Mouse (Mus musculus) urinary bladder, postnatal 14 days (tissue): Measurements from ENCODE around the gene 1700067K01Rik.

ENCODE experiments used
- DNase-seq: peaks from one replicate; pipeline ENCODE4 v3.0.0; 2021; ENCODE audit warnings: low spot score

Gene 1700067K01Rik

DNA sequence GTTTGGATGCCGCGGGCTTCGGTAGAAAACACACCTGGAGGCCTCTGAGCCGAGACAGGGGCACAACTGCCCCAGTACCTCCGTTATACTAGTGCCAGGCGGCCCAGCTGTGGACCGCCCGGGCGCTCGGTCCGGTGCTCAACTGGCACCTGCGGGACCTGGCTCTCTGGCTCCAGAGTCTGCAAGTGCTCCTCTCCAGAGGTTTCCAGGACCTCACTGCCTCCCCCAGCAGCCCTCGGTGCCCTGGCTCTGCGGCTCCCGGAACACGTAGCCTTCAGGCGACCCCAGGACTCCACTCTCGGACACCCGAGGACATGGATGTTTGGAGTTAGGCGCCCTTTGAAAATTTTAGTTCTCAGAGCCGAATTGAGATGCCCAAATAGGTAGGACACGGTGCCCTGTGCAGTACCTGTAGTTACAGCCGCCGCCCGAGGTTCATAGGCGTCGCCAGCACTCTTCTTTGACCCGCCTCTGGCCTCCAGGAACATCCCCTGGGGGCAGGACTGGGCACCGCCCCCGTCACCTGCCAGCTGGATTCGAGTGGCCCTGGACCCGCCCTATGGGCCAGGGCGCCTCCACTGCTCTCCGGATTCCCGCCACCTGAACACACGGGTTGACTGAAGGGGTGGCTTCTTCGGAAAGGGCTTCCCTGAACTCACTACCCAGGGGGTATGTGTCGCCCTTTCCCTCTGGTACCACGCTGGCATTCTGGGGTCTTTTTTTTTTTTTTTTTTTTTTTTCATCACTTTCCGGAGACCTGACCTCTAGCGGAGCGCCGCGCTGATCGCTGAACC, 10.6 kb downstream of the 1700067K01Rik start, which contains the start of gene 2210011C24Rik:
Gene 2210011C24Rik, minus strand, starts transcription at position 467 of the 794 bp plus-strand sequence.
- DNase-seq: peak; percentile 41

DNA sequence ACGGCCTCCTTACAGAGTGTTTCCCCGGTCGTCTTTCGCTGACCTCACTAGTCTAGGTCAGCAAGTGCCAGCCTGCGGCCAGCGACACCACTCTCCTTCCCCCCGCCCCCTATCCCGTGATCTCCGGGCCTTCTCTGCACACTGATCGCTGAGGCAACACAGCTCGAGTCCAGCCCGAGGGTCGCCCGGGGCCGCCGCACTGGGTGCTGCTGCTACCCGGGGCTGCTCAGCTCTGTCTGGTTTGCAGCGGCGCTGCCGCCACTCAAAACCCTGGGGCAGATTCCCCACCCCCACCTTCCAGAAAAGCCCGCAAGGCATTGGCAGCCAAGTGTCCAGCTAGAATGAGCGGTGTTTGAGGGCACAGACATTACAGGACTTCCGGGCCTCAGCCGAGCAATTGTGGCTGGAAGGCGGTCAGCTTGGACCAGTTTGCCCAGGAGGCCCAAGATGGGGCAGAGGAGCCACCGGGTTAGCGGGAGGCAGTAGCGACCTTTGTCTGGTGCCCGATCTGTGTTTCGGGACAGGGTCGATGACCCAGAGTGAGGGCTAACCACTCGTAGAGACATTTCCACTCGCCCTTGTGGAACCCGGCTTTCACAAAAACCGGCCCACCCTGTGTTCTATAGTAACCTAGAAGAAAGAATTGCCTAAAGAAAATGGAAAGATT, 11.3 kb downstream of the 1700067K01Rik start:
- no peak for DNase-seq

DNA sequence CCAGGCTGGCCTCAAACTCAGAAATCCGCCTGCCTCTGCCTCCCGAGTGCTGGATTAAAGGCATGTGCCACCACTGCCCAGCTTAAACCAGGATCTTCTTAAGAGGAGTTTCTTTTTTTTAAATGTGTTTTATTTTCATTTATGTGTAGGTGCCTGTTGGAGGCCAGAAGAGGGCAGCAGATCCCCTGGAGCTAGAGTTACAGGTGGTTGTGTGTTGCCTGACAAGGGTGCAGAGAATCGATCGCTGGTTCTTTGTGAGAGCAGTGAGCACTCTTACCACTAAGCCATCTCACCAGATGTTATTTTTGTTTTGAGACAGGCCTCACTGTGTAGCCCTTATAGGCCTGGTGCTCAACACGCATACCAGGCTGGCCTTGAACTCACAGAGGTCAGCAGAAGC, 14.5 kb downstream of the 1700067K01Rik start:
- no peak for DNase-seq

DNA sequence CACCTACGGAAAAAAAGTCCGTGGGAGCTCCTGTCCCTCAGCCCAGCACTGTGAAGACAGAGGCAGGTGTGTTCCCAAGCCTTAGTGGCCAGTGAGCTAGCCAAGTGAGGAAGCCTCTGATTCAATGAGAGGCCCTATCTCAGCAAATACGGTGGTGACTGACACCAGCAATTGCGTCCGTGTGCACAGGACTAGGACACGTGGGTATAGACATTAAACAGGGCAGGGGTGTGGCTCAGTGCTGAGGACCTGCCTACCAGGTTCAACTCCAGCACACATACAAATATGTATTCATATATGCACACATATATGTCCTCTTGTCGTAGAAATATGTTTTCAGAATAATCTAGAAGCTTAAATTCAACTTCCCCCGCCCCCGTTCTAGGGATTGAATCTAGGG, 18.4 kb downstream of the 1700067K01Rik start:
- no peak for DNase-seq

DNA sequence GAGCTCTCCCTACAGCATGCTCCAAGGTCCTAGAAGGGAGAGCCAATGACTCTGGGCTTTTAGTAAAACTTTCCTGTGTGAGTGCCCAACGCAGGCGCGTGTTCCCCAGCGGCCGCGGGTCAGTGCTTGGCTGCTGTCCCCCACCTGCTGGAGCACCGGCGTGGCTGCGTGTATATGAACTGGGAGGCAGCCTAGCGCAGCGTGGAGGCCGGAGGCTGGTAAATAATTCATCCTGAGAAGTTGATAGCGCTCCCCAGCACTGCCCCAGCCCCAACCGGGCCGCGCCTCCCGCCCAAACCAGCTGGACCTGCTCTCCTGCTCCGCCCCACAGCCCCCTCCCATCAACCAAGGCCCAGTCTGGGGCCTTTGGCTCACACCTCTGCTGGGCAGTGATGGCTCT, 19.8 kb downstream of the 1700067K01Rik start, which contains the start of gene Palm3:
Gene Palm3, plus strand, starts transcription at position 376 of the 400 bp plus-strand sequence.
- DNase-seq: peak; percentile 64

DNA sequence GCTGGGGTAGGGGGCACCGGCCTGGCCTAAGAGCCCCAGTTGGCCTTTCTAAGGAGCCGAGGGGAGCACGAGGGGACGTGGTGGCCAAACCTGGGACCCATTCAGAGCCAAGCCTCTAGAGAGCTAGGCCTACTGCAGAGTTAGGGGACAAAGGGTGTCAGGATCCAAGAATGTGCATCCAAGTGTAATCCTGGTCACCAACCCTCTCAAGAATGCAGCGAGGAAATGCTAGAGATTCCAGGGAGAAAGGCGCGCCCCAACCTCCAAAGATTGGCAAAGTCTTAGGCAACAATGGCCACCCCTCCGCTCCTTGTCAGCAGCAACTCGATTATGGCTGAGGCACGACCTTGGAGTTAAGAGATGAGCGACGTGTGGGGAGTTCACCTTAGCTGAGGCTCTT, 20.3 kb downstream of the 1700067K01Rik start:
- DNase-seq: no peak

DNA sequence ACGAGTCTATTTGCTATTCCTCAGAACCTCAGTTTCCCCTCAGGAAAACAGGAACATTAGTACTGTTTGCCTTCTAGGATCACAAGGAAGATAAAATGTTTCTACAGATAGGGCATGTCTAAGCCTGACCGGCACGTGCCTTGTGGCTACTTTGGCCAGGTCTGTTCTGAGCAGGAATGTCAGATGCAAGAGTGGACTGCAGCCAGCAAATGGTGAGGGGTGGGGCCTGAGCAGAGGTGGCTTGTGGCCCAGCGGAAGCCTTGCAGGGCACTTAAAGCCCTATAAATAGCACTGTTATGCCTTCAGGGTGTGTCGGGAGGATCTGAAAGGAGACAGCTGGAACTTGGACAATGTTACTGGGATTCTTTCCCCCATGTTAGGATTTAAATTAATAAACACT, 21.8 kb downstream of the 1700067K01Rik start:
- peak; percentile 79 for DNase-seq

DNA sequence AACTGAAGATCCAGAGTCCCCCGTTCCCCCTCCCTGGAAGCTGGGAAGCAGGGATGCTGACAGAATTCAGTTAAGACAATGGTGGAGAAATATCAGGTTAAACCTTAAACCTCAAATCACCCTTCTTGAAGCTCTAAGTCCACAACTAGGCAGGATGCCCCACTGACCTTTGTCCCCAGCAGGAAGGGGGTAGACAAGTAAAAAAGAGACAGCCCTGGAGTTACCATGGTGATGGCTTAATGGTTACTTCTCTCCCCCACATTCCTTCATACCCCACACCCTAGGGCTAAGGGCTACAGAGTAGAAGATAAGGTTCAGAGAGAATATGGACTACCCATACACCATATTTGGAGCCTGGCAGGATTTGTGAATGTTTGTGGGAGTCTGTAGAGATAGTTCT, 22.3 kb downstream of the 1700067K01Rik start:
- DNase-seq: no peak

DNA sequence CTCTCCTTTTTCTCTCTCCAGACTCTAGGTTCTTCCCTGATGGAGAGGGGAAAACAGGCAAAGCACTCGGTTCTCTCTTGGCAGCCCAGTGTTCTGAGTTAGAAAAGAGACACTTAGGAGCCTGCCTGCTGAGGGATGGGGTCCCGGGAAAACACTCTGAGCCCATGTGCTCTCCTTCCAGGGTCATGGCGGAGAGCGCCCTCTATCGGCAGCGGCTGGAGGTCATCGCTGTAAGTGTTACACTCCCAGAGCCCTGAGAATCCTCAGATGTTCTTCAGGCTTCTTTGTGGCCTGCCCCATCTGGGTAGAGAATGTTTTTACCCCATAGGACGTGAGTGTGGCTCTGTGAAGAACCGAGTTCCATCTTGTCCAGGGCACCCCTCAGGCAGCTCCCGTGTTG, 22.9 kb downstream of the 1700067K01Rik start:
- DNase-seq: peak; percentile 51

DNA sequence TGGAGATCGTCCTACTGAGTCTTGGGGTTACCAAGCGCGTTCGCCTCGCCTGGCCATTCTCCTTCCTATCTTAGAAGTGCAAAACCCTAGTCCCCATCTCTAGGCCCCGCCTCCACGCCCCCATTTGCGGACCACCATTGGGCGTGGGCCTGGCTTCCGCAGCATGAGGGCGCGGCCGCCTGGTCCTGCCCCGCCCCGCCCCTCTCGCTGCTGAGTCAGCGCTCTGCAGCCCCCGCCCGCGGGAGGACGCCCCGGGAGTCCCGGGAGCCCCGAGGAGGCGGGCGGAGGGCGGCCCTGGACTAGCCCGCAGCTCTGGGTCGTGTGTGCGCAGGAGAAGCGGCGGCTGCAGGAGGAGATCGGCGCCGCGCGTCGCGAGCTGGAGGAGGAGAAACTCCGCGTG, 24.6 kb downstream of the 1700067K01Rik start:
- DNase-seq: peak; percentile 46

DNA sequence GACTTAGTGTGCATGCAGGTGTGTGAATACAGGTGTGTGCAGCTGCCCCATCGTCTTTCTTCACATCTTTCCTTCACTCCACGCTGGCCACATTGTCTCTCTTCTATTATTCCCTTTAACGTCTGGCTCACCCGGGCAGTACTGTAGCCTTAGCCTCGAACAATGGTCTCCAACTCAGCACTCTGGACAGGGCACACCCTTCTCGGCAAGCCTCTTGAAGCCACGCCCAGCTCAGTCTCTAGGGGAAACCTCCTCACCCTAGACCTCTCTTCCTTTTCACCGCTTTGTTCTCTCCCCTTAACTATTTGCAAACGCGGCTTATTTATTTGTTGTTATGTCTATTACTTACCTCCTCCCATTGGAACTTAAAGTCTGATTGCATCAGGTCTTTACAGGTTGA, 26.1 kb downstream of the 1700067K01Rik start:
- no peak for DNase-seq

DNA sequence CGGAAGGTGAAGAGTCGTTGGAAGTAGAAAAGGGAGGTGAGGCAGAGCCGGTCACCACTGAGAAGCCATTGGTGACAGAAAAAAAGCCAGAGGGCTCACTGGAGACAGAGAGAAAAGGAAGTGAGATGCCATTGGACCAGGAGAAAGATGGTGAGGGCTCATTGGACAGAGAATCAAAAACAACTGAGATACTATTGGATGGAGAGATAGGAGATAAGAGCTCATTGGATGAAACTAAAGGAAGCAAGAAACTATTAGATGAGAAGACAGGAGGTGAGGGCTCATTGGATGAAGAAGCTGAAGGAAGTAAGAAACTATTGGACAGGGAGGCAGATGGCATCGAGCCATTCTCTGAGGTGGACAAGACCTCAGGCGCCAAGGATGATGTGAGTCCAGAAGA, 28.0 kb downstream of the 1700067K01Rik start:
- DNase-seq: no peak

DNA sequence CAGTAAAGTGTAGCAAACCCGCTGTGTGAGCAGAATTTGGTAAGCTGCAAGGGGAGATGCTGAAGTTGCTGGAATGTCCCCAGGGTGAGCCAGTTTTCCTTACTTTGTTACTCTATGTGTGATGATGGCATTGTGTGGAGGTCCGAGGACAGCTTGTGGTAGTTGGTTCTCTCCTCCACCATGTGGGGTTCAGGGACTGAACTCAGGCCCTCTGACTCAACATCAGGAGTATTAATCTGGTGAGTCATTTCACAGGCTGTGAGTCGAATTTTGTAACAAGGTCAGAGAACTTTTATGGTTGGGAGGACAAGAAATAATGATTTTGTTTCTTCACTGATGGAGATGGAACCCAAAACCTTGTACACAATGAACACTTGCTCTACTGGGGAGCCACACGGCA, 31.5 kb downstream of the 1700067K01Rik start:
- DNase-seq: no peak

DNA sequence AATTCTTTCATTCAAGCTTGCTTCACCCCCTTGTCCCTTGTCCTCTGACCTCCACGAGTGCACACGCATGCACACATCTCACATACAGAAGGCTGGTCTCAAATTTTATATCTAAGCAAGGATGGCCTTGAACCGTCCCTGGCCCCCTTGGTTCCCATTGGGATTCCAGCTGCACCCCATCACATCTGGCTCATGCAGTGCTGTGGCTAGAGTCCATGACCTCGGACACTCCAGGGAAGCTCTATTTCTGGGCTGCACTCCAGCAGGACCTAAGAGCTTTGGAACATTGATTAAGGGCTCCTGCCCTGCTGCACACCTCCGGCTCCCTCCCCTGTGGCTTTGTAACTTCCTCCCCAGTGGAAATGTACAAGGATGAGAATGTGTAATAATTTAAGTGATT, 36.7 kb downstream of the 1700067K01Rik start:
- DNase-seq: peak; percentile 41

DNA sequence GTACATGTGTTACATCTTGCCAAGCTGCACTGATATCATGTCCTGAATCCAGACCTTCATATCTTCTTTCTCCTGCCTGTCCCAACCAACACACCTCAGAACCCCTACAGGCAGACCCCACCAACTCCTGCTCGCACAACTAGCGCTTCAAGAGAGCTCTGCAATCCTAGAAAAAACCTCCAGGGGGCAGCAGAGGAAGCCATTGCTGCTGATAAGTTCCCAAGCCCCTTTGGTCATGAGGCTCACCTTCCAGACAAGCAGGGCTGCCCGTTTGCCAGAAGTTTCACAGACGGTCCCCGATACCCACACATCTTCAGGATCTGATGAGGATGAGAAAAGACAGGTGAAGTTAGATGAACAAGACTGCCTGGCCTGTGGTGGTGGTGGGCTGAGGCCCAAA, 37.7 kb downstream of the 1700067K01Rik start:
- DNase-seq: peak; percentile 67

DNA sequence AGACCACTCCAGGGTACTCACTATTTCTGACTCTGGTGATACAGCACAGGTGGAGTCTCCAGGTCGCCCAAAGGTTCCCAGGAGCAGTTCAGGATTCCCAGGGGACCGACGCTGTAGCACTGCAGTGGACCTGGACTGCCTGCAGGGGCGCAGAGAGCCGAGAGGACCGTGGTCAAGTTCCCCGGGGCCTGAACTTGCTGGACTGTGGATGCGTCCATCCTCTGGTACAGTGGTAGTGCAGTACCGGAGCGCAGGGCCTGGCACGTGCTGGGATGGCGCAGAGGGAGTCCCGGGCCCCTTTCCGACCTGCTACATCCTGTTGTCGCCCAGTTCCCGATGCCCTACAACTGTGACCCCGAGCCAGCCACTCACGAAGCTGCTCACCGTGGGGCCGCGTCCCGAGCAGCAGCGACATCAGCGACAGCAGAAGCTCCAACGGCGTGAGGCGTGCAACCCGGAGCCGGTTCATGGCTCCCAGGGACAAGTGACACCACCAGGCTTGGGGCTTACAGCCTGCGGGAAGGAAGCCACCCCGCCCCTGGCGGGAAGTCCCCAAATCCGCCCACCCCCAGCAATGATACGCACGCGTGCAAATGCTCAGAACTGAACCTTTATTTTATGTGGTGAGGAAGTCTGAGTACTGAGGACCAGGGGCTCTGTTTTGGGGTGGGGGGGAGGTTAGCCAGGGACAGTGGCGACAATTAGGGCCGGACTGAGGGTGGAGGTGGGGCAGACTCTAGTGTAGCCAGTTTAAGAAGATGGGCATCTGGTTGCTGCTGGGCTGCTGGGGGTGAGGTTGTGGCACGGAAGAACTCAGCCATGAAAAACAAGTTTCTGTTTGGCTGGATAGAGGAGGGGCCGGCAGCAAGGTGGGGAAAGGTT, 41.0 kb downstream of the 1700067K01Rik start, which contains the start of gene Il27ra:
Gene Il27ra, minus strand, starts transcription at position 524 of the 882 bp plus-strand sequence.
- DNase-seq: peak; percentile 63

DNA sequence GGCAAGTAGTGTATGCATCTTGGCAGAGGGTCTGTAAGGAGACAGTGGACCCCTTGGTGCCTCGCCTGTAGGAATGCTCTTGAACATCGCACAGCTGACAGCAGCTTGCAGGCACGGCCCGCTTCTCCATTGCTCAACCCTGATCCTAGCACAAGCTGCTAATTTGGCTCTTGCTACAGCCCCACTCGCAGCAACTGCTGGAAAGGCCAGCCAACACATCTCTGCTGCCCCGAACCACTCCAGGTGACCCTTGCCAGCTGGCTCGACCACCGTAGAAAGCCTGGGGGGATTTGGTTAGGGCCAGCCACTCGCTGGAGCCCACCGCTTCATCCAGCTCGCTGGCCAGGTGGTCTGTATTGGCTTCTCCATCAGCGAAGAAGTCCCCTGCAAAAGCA, 41.6 kb downstream of the 1700067K01Rik start:
- no peak for DNase-seq

DNA sequence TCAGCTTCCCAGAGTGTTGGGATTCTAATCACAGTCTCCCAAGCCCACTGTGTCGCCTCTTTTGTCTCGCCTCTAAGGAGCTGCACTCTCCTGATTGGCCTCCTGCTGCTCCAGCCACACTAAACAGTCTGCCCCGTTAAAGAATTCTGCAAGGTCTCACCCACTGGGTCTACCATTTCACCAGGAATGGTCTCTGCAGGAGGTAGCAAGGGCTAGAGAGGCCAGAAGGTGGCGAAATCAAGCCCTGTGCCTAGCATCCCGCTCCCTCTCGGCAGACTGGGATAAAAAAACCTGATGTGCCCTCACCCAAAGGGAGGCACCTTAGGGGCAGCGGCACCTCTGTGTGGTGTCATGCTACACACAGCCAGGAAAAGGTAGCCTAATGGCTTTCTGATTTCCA, 42.8 kb downstream of the 1700067K01Rik start:
- DNase-seq: no peak

DNA sequence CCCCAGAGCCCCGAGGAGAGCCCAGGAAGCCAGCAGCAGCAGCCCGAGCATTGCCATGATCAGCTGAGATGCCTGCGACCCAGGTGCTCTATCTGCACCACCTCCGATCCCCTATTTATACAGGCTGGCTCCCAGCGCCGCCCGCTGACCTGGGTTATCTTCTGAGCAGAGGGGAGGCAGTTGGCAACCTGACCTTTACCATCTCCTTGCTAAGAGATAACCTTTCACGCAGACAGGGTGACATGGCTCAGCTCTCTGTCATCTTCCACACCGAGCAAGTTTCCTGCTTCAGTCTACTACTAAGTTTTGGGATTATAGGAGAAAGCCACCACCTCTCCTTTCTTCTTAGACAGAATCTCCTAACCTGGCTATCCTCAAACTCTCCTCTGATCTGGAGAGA, 43.6 kb downstream of the 1700067K01Rik start, which contains the start of gene Rln3:
Gene Rln3, minus strand, starts transcription at position 101 of the 400 bp plus-strand sequence.
- no peak for DNase-seq

DNA sequence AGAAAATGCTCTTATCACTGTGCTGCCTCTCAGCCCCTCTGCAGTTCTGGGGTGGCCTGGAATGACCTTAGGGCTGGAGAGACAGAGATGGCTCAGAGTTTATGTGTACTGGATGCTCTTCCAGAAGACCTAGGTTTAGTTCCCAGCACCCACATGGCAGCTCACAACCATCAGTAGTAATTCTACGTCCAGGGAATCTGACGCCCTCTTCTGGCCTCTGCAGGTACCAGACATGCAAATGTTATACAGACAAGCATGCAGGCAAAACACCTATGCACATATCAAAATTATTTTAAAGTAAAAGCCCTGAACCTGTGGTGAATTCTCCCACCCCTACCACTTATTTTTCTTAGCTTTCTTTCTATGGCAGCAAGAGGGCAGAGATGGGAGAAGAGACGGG, 45.2 kb downstream of the 1700067K01Rik start:
- no peak for DNase-seq

DNA sequence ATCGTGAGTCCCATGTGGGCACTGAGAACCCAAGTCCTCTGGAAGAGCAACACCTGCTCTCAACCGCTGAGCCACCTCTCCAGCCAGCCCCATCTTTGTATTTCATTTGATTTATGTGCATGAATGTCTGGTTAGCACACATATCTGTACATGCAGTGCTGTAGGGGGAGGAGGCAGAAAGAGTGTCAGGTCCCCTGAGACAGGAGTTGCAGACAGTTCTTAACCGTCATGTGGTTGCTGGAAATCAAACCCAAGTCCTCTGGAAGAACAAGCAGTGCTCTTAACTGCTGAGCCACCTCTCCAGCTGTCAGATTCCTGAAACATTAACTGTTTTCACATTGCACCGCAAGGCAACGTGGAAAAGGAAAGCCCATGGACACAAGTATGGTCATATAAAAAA, 46.9 kb downstream of the 1700067K01Rik start:
- no peak for DNase-seq

DNA sequence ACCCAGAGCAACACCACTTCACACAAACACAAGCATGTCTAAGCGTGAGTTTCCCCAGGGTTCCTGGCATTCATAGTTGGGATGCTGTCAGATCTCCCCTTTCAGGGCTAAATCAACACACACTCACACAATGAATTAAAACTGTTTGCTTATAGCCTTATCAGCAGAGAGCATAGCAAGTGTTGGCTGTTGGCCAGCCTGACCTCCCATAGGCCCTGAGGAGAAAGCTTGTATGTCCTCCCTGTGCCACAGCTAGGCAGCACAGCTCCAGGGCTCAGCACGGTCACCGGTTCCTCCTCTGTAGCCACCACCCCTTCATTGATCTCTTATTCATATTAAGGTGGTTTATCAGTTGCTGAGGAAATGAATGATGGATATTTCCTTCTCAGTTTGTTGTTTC, 51.4 kb downstream of the 1700067K01Rik start:
- peak; percentile 73 for DNase-seq
